Mouse (Mus musculus) CH12.LX (cell line): ENCODE measurements around the gene Mcemp1. TPM values are rescaled to one million over a fixed set of nuclear protein-coding genes. Genes with fewer than 3 reads are reported as not detected.

Experiments used
- DNase-seq: peaks from one replicate; pipeline ENCODE4 v3.0.0-alpha.2; 2013; ENCODE audit errors: extremely low read depth
- H3K27ac ChIP-seq: 2 replicates; pipeline ENCODE4 v1.5.1; 2012; ENCODE audit warnings: low read depth, mild to moderate bottlenecking, control low read depth, moderate library complexity; ENCODE audit not compliant: insufficient read depth
- H3K27me3 ChIP-seq: replicated peaks from 2 replicates; pipeline ENCODE3; 2012; ENCODE audit warnings: inconsistent platforms
- H3K36me3 ChIP-seq, 2 experiments: replicated peaks in 1 of 2; 2 replicates each; pipeline versions ENCODE3 to v1.6.1; 2012; ENCODE audit warnings: inconsistent platforms in 1 of 2, low read length in 1 of 2, mild to moderate bottlenecking in 1 of 2, mixed read lengths in 1 of 2, moderate library complexity in 1 of 2; ENCODE audit not compliant: control insufficient read depth in 1 of 2, insufficient read depth in 1 of 2
- H3K4me1 ChIP-seq, 2 experiments: 2 replicates each; pipeline ENCODE4 v1.6.1; 2012; ENCODE audit warnings: inconsistent platforms in 1 of 2, moderate library complexity in 1 of 2; ENCODE audit not compliant: insufficient read depth in 2 of 2, control insufficient read depth in 1 of 2
- H3K4me2 ChIP-seq: 2 replicates; pipeline ENCODE4 v1.6.1; 2012; ENCODE audit warnings: low read depth, mild to moderate bottlenecking, control low read depth; ENCODE audit not compliant: poor library complexity, insufficient read depth, severe bottlenecking
- H3K4me3 ChIP-seq, 3 experiments: fragments of 150-350 bp in 1 of 3; sonication (generic) in 1 of 3; replicated peaks in 1 of 3; 2 replicates each; pipeline versions ENCODE3 to v1.5.1; 2011 to 2012; ENCODE audit warnings: low read depth in 2 of 3, low read length in 2 of 3, mild to moderate bottlenecking in 2 of 3, moderate library complexity in 2 of 3, control low read depth in 1 of 3, improper control_type of control experiment in 1 of 3, inconsistent platforms in 1 of 3, mixed read lengths in 1 of 3; ENCODE audit not compliant: poor library complexity in 1 of 3
- H3K79me2 ChIP-seq: replicated peaks from 2 replicates; pipeline ENCODE4 v1.6.1; 2012; ENCODE audit warnings: mild to moderate bottlenecking, moderate library complexity; ENCODE audit not compliant: control insufficient read depth, poor library complexity, insufficient read depth, severe bottlenecking; ENCODE audit errors: extremely low read depth
- H3K9ac ChIP-seq: 2 replicates; pipeline ENCODE4 v1.6.1; 2012; ENCODE audit warnings: low read depth, mild to moderate bottlenecking, control low read depth, moderate library complexity; ENCODE audit not compliant: insufficient read depth
- H3K9me3 ChIP-seq: replicated peaks from 2 replicates; pipeline ENCODE3; 2012; ENCODE audit warnings: low read length, inconsistent platforms, mixed read lengths
- BHLHE40 ChIP-seq: IDR thresholded peaks from 2 replicates; pipeline ENCODE4 v1.6.1; 2011; ENCODE audit warnings: mild to moderate bottlenecking, low read depth, low read length, improper control_type of control experiment
- CHD1 ChIP-seq: IDR thresholded peaks from 2 replicates; pipeline ENCODE4 v1.6.1; 2012; ENCODE audit warnings: low read depth, low read length, improper control_type of control experiment, inconsistent platforms
- CHD2 ChIP-seq: IDR thresholded peaks from 2 replicates; pipeline ENCODE4 v1.6.1; 2011; ENCODE audit warnings: low read length, improper control_type of control experiment
- E2F4 ChIP-seq: IDR thresholded peaks from 2 replicates; pipeline ENCODE4 v1.6.1; 2011; ENCODE audit warnings: low read depth, low read length, improper control_type of control experiment; ENCODE audit not compliant: insufficient replicate concordance
- EP300 ChIP-seq: IDR thresholded peaks from 2 replicates; pipeline ENCODE4 v1.6.1; 2011; ENCODE audit warnings: low read length, improper control_type of control experiment
- ETS1 ChIP-seq: conservative IDR thresholded peaks from 2 replicates; pipeline ENCODE4 v1.6.1; 2012; ENCODE audit warnings: low read depth, mild to moderate bottlenecking, inconsistent platforms, low read length, improper control_type of control experiment, moderate library complexity
- GABPA ChIP-seq: IDR thresholded peaks from 2 replicates; pipeline ENCODE4 v1.6.1; 2012; ENCODE audit warnings: low read depth, low read length, improper control_type of control experiment, inconsistent platforms; ENCODE audit not compliant: insufficient replicate concordance
- HCFC1 ChIP-seq: IDR thresholded peaks from 2 replicates; pipeline ENCODE4 v1.6.1; 2012; ENCODE audit warnings: low read depth, mild to moderate bottlenecking, inconsistent platforms, low read length, improper control_type of control experiment
- MAFK ChIP-seq: IDR thresholded peaks from 2 replicates; pipeline ENCODE4 v1.6.1; 2011; ENCODE audit warnings: low read length, improper control_type of control experiment; ENCODE audit not compliant: insufficient replicate concordance
- MAX ChIP-seq: IDR thresholded peaks from 2 replicates; pipeline ENCODE4 v1.6.1; 2011; ENCODE audit warnings: low read length, improper control_type of control experiment
- MAZ ChIP-seq: IDR thresholded peaks from 2 replicates; pipeline ENCODE4 v1.6.1; 2012; ENCODE audit warnings: low read depth, mild to moderate bottlenecking, inconsistent platforms, low read length, improper control_type of control experiment, moderate library complexity
- MEF2A ChIP-seq: IDR thresholded peaks from 2 replicates; pipeline ENCODE4 v1.6.1; 2014; ENCODE audit warnings: low read depth, mild to moderate bottlenecking, inconsistent platforms, low read length, improper control_type of control experiment, borderline replicate concordance
- MXI1 ChIP-seq: IDR thresholded peaks from 2 replicates; pipeline ENCODE4 v1.6.1; 2011; ENCODE audit warnings: mild to moderate bottlenecking, low read depth, low read length, improper control_type of control experiment
- NRF1 ChIP-seq: IDR thresholded peaks from 2 replicates; pipeline ENCODE4 v1.6.1; 2014; ENCODE audit warnings: low read depth, mild to moderate bottlenecking, inconsistent platforms, low read length, improper control_type of control experiment, moderate library complexity
- PAX5 ChIP-seq: IDR thresholded peaks from 2 replicates; pipeline ENCODE4 v1.6.1; 2012; ENCODE audit warnings: low read length, inconsistent platforms, mixed read lengths
- POLR2AphosphoS2 ChIP-seq: IDR thresholded peaks from 2 replicates; pipeline ENCODE4 v1.6.1; 2011; ENCODE audit warnings: low read depth, low read length, improper control_type of control experiment
- RAD21 ChIP-seq: IDR thresholded peaks from 2 replicates; pipeline ENCODE4 v1.6.1; 2011; ENCODE audit warnings: low read depth, mild to moderate bottlenecking, low read length, improper control_type of control experiment, moderate library complexity
- RCOR1 ChIP-seq: conservative IDR thresholded peaks from 2 replicates; pipeline ENCODE4 v1.6.1; 2012; ENCODE audit warnings: low read depth, mild to moderate bottlenecking, inconsistent platforms, low read length, improper control_type of control experiment
- SMC3 ChIP-seq: IDR thresholded peaks from 2 replicates; pipeline ENCODE4 v1.6.1; 2011; ENCODE audit warnings: low read depth, low read length, improper control_type of control experiment
- TBP ChIP-seq: conservative IDR thresholded peaks from 2 replicates; pipeline ENCODE4 v1.6.1; 2011; ENCODE audit warnings: low read depth, low read length, improper control_type of control experiment
- UBTF ChIP-seq: IDR thresholded peaks from 2 replicates; pipeline ENCODE4 v1.6.1; 2012; ENCODE audit warnings: low read depth, mild to moderate bottlenecking, inconsistent platforms, low read length, improper control_type of control experiment, moderate library complexity
- ZC3H11A ChIP-seq: IDR thresholded peaks from 2 replicates; pipeline ENCODE4 v1.6.1; 2012; ENCODE audit warnings: low read depth, mild to moderate bottlenecking, inconsistent platforms, low read length, improper control_type of control experiment
- dilution Hi-C: fragments of 300-500 bp; cut with MboI; formaldehyde crosslinking; loops from 2 replicates; pipeline ENCODE4 v1.14.3; 2020; ENCODE audit warnings: low sequenced_read_pairs; ENCODE audit not compliant: extremely low pct_unique_long_range_greater_than_20kb, extremely low pct_ligation_motif_present
- in situ Hi-C: fragments of 300-500 bp; cut with MboI; formaldehyde crosslinking; loops from 3 replicates; pipeline ENCODE4 v1.14.3; 2019; ENCODE audit warnings: low sequenced_read_pairs, low pct_ligation_motif_present, low pct_unique_long_range_greater_than_20kb, mixed read lengths
- polyA plus RNA-seq: library from polyadenylated mRNA; unstranded; fragments of >175 nt; gene quantifications from 2 replicates; pipeline ENCODE4 v1.2.1, GENCODE M21; 2012; ENCODE audit warnings: low read depth; ENCODE audit not compliant: insufficient read length
- total RNA-seq, 2 experiments: library from RNA; depleted of rRNA; stranded (reverse); fragments of 300-350 nt in 1 of 2; fragments of >200 nt in 1 of 2; gene quantifications; 2 replicates each; pipeline ENCODE4 v1.2.3; 2012 to 2014

The Mcemp1 gene
- total and polyA plus RNA-seq, 3 experiments: 0.36 to 0.39 TPM; not detected in 1

- DNase-seq: no peak
- H3K27ac ChIP-seq: no peak overlapping the region
- dilution Hi-C loops (no loop called here), in situ Hi-C loops (no loop called here)
- no peaks in the 10 kb centered on the region for H3K9me3 ChIP-seq
- H3K79me2 ChIP-seq: peaks cover 1% of the 10 kb centered on the region; the same call in 1 of the 2 replicates
- H3K4me2 ChIP-seq: no peak overlapping the region
- H3K9ac ChIP-seq: no peak overlapping the region
- no peak overlapping the region for H3K4me3 ChIP-seq
- H3K36me3 ChIP-seq: peaks cover 21 to 65% of the 10 kb centered on the region in 2 experiments
- H3K4me1 ChIP-seq: peaks cover 21 to 59% of the 10 kb centered on the region in 2 experiments
- no peaks in the 10 kb centered on the region for H3K27me3 ChIP-seq
- TF ChIP-seq ZC3H11A: no peak
- no peak for TF ChIP-seq MXI1
- TF ChIP-seq RCOR1: no peak
- no peak for TF ChIP-seq E2F4
- no peak for TF ChIP-seq TBP
- TF ChIP-seq UBTF: no peak
- TF ChIP-seq GABPA: no peak
- TF ChIP-seq POLR2AphosphoS2: no peak
- TF ChIP-seq BHLHE40: no peak
- no peak for TF ChIP-seq PAX5
- no peak for TF ChIP-seq MAFK
- TF ChIP-seq HCFC1: no peak
- TF ChIP-seq SMC3: no peak
- no peak for TF ChIP-seq MAX
- TF ChIP-seq EP300: no peak
Observed at GRCm38 (mm10) chr8:3683408-3684176, 18.0 kb downstream of the Mcemp1 start.

GRCm38 (mm10) chr8:3684530-3684929, 19.0 kb downstream of the Mcemp1 start:
- Histone ChIP-seq H3K36me3 (peaks cover 13 to 56% of the 10 kb centered on the region in 2 experiments), H3K27me3 (peaks cover 2% of the 10 kb centered on the region), H3K9me3 (no peaks in the 10 kb centered on the region), H3K79me2 (no peaks in the 10 kb centered on the region), H3K4me1 (peaks cover 21 to 50% of the 10 kb centered on the region in 2 experiments), H3K9ac (no peak overlapping the region), H3K4me2 (no peak overlapping the region), H3K27ac (no peak overlapping the region), H3K4me3 (no peak overlapping the region)
- no peak for DNase-seq
- in situ Hi-C loops: no loop called here
- dilution Hi-C loops: no loop called here
- TF ChIP-seq RAD21: no peak
- TF ChIP-seq MXI1: no peak
- no peak for TF ChIP-seq MEF2A
- no peak for TF ChIP-seq NRF1
- no peak for TF ChIP-seq EP300
- no peak for TF ChIP-seq CHD2
- TF ChIP-seq MAZ: no peak
- TF ChIP-seq ZC3H11A: no peak
- no peak for TF ChIP-seq ETS1
- no peak for TF ChIP-seq CHD1
